In the genomic region with DNA sequence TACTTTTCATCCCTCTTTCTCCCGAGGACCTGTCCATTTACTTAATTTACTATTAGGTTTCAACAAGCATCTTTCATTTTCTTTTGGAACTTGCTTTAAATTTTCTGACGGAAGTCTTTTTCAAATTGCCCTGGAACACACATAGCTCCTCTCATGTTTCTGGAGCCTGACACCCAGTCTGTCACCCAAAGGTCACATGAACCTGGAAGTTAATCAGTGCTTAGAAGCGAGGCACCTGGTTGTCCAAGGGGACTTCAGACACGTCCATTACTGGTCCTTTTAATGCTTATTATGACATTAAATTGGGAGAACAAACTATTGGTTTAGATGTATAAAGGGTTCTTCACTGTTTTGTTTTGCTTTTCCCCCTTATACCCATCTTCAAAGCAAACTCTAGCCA, we compare ENCODE assay signal across 20 mouse cellular contexts. TPM values are rescaled to one million over a fixed set of nuclear protein-coding genes. Genes with fewer than 3 reads are reported as not detected.
DNase-seq lines count a peak whose midpoint lies in the region; ATAC-seq and TF ChIP-seq lines count a peak whose summit lies in the region.
"Had no signal": no experiment of that assay in that cellular context is flagged by ENCODE, and none has a peak within 500 bp of the region (broad histone marks: within the 10 kb centered on the region; RNA-seq: fewer than 3 reads in every experiment).

No protein-coding gene starts in this region.

- no peaks in the 10 kb centered on the region for H3K9me3 ChIP-seq in stomach, embryonic 16.5 days (replicated peaks; ENCODE audit: control insufficient read depth, low read length)
- H3K9me3 ChIP-seq: forebrain, embryonic 10.5 days; limb, embryonic 12.5 days had no signal

- TF ChIP-seq CTCF in spleen, adult 2 months (IDR thresholded peaks at IDR 0.05; ENCODE audit: extremely low read depth, insufficient read depth, insufficient read length, insufficient replicate concordance): no peak

- no peaks in the 10 kb centered on the region for H3K36me3 ChIP-seq in spleen, adult 2 months (ENCODE audit: control insufficient read depth, insufficient read depth, low read length)
- H3K36me3 ChIP-seq in stomach, embryonic 16.5 days (ENCODE audit: control insufficient read depth, insufficient read depth, low read length): peaks cover 5% of the 10 kb centered on the region; the same call in 1 of the 2 replicates
- H3K36me3 ChIP-seq: forebrain, embryonic 10.5 days; limb, embryonic 12.5 days had no signal

- H3K27ac ChIP-seq in spleen, adult 2 months (ENCODE audit: insufficient read depth, low read length): no peak overlapping the region
- no peak overlapping the region for H3K27ac ChIP-seq in stomach, embryonic 16.5 days (ENCODE audit: low read length)
- H3K27ac ChIP-seq: forebrain, embryonic 10.5 days; limb, embryonic 12.5 days had no signal

- no peaks in the 10 kb centered on the region for H3K4me1 ChIP-seq in spleen, adult 2 months (ENCODE audit: control insufficient read depth, insufficient read depth, insufficient read length)
- H3K4me1 ChIP-seq in stomach, embryonic 16.5 days (ENCODE audit: control insufficient read depth, insufficient read depth, low read length): peaks cover 13% of the 10 kb centered on the region
- H3K4me1 ChIP-seq: limb, embryonic 12.5 days had no signal

- ATAC-seq in stomach, embryonic 16.5 days (ENCODE audit: insufficient read depth, low FRiP score): no peak

- no peak overlapping the region for H3K9ac ChIP-seq in stomach, embryonic 16.5 days (ENCODE audit: low read length)
- H3K9ac ChIP-seq: limb, embryonic 12.5 days had no signal

- TF ChIP-seq POLR2A in spleen, adult 2 months (IDR thresholded peaks at IDR 0.05; ENCODE audit: low read depth, low read length): no peak

- no peaks in the 10 kb centered on the region; the same call in 1 of the 2 replicates for H3K27me3 ChIP-seq in spleen, adult 2 months (ENCODE audit: control insufficient read depth, insufficient read depth, low read length)
- no peaks in the 10 kb centered on the region for H3K27me3 ChIP-seq in stomach, embryonic 16.5 days (ENCODE audit: control insufficient read depth, insufficient read depth, low read length)

- WGBS in spleen, adult 2 months: 79% methylated on average over 4 of the region's 4 CpGs
- 62% methylated on average over 4 of the region's 4 CpGs for WGBS in stomach, embryonic 16.5 days

- H3K4me2 ChIP-seq in stomach, embryonic 16.5 days (ENCODE audit: low read depth, low read length): peak overlapping the region; percentile 22; the same call in 1 of the 2 replicates
- H3K4me2 ChIP-seq: limb, embryonic 12.5 days had no signal

- H3K4me3 ChIP-seq in spleen, adult 2 months (ENCODE audit: extremely low read depth, insufficient read depth, insufficient read length): peak overlapping the region; percentile 1; the same call in 1 of the 2 replicates
- H3K4me3 ChIP-seq in stomach, embryonic 16.5 days (replicated peaks; ENCODE audit: low read length): peak overlapping the region; percentile 68
- H3K4me3 ChIP-seq: forebrain, embryonic 10.5 days; limb, embryonic 12.5 days had no signal

- peak; percentile 43 for DNase-seq in kidney, adult 11 months
- no peak for DNase-seq in kidney, postnatal 14 days
- DNase-seq in spleen, adult 2 months (ENCODE audit: low read depth in 1 of 2, low spot score in 2 of 2): no peak
- no peak for DNase-seq in spleen, adult 12 weeks (ENCODE audit: low spot score)
- peak; percentile 23 to 63 for DNase-seq in kidney, postnatal 25 days
- DNase-seq in adrenal gland, postnatal 4 days (ENCODE audit: low spot score in 2 of 2): no peak
- DNase-seq in heart, adult 11 months: no peak
- DNase-seq: adrenal gland, adult 2 months; B cell, adult 2 months; cerebellum, postnatal 14 days; heart, postnatal 14 days; lung, postnatal 4 days; midbrain, embryonic 14.5 days had no signal

RNA-seq across cellular contexts. Expression of a gene that starts 3.0 kb away (rescaled TPM):
- 37.9 and 62.6 TPM in 2 replicates for polyA plus RNA-seq in spleen, adult 2 months (2012; rRNA removed)
- polyA plus RNA-seq in stomach, embryonic 16.5 days (2015; fragmentation: Nextera tagmentation; extraction: Ambion mirVana): 123 and 142 TPM in 2 replicates
- total RNA-seq in adrenal gland, postnatal 4 days (2021): 10 to 100 TPM; 39.3 to 53.1 TPM

RNA-seq across cellular contexts. Expression of a gene that starts 33.2 kb away (rescaled TPM):
- polyA plus RNA-seq in spleen, adult 2 months (2012; rRNA removed): not detected in 2 replicates
- polyA plus RNA-seq in stomach, embryonic 16.5 days (2015; fragmentation: Nextera tagmentation; extraction: Ambion mirVana): not detected in 2 replicates
- total RNA-seq in adrenal gland, postnatal 4 days (2021): under 1 TPM in 1 of 2 experiments, not detected in 1; 0.42 TPM
- total RNA-seq: adrenal gland, adult 2 months; heart, adult 8-10 months; heart, postnatal 14 days had no signal
- polyA plus RNA-seq: adrenal gland, adult 2 months; embryonic facial prominence, embryonic 11.5 days; forebrain, embryonic 10.5 days; limb, embryonic 12.5 days; midbrain, embryonic 14.5 days; neural tube, embryonic 11.5 days; thymus, postnatal 0 days had no signal

Comparison
In these comparisons a context has a peak if more than half of its experiments do, and no peak if none do; other contexts are left out.
1. DNase-seq: peak in kidney, adult 11 months (single experiment) and kidney, postnatal 25 days (2 of 2); none in kidney, postnatal 14 days (single experiment), spleen, adult 2 months (0 of 2), spleen, adult 12 weeks (single experiment), adrenal gland, postnatal 4 days (0 of 2) and heart, adult 11 months (single experiment).